Mouse (Mus musculus): Measurements from ENCODE around the gene Agfg2.

DNA sequence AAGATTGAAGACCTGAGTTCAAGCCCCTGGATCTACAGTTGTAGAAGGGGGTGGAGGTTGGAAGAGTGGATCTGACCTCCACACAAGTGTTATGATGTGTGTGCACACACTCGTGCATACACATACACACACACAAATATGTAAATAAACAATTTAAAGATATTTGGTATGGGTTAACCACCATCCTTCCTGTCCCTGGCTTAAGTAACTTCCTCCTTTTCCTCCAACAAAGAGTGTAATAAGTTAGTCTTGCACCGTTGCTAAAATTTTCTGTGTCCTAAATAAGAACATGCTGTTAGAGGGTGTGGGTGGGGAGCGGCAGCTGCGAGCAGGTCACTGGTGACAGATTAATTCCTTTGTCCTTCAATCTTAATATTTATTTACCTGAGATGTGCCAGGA lies 11.4 kb upstream of the Agfg2 start:
- TF ChIP-seq CTCF (IDR thresholded peaks at IDR 0.05; ENCODE audit: insufficient read depth, low read depth, low read length) (no peak), POLR2A (IDR thresholded peaks at IDR 0.05; ENCODE audit: insufficient read depth, low read depth, low read length) (no peak)
